Mouse (Mus musculus): ENCODE results near the gene Vsx1. TPM values are rescaled to one million over a fixed set of nuclear protein-coding genes. Genes with fewer than 3 reads are reported as not detected.

The Vsx1 gene
- polyA plus RNA-seq, 1 experiment = not detected

GRCm38 (mm10) chr2:150665534-150666451 lies 23.4 kb downstream of the Vsx1 start:
- Histone ChIP-seq H3K4me3 (replicated peaks; ENCODE audit: insufficient read depth, low read depth, low read length) (no peak overlapping the region), H3K27me3 (ENCODE audit: control insufficient read depth, insufficient read depth, low read length) (no peaks in the 10 kb centered on the region; the same call in 1 of the 2 replicates), H3K27ac (ENCODE audit: insufficient read depth, low read length) (no peak overlapping the region), H3K4me1 (ENCODE audit: control insufficient read depth, insufficient read depth, low read length) (no peaks in the 10 kb centered on the region)
- TF ChIP-seq CTCF (IDR thresholded peaks at IDR 0.05; ENCODE audit: borderline replicate concordance, insufficient read depth, low read depth, low read length) = no peak
- no peak for TF ChIP-seq POLR2A (IDR thresholded peaks at IDR 0.05; ENCODE audit: borderline replicate concordance, insufficient read depth, low read length)
- 62% methylated on average over 10 of the region's 10 CpGs for WGBS
- DNase-seq = no peak

- no peak overlapping the region for H3K27ac ChIP-seq (ENCODE audit: insufficient read depth, low read length)
Observed at GRCm38 (mm10) chr2:150665006-150665405, 24.2 kb downstream of the Vsx1 start.

GRCm38 (mm10) chr2:150664152-150664920 lies 24.8 kb downstream of the Vsx1 start:
- TF ChIP-seq POLR2A (IDR thresholded peaks at IDR 0.05; ENCODE audit: borderline replicate concordance, insufficient read depth, low read length) = no peak
- TF ChIP-seq CTCF (IDR thresholded peaks at IDR 0.05; ENCODE audit: borderline replicate concordance, insufficient read depth, low read depth, low read length) = no peak
- Histone ChIP-seq H3K27ac (ENCODE audit: insufficient read depth, low read length) (no peak overlapping the region), H3K4me1 (ENCODE audit: control insufficient read depth, insufficient read depth, low read length) (no peaks in the 10 kb centered on the region), H3K27me3 (ENCODE audit: control insufficient read depth, insufficient read depth, low read length) (no peaks in the 10 kb centered on the region; the same call in 1 of the 2 replicates), H3K4me3 (replicated peaks; ENCODE audit: insufficient read depth, low read depth, low read length) (no peak overlapping the region)
- no peak for DNase-seq
- 93% methylated on average over 5 of the region's 5 CpGs for WGBS

More at GRCm38 (mm10) chr2:150665006-150665405, 24.2 kb downstream of the Vsx1 start:
- Histone ChIP-seq H3K4me1 (ENCODE audit: control insufficient read depth, insufficient read depth, low read length) (no peaks in the 10 kb centered on the region), H3K4me3 (replicated peaks; ENCODE audit: insufficient read depth, low read depth, low read length) (no peak overlapping the region), H3K27me3 (ENCODE audit: control insufficient read depth, insufficient read depth, low read length) (no peaks in the 10 kb centered on the region; the same call in 1 of the 2 replicates)
- TF ChIP-seq CTCF (IDR thresholded peaks at IDR 0.05; ENCODE audit: borderline replicate concordance, insufficient read depth, low read depth, low read length) = no peak
- TF ChIP-seq POLR2A (IDR thresholded peaks at IDR 0.05; ENCODE audit: borderline replicate concordance, insufficient read depth, low read length) = no peak
- 79% methylated on average over 2 of the region's 2 CpGs for WGBS
- DNase-seq = no peak

GRCm38 (mm10) chr2:150663255-150663654 lies 25.9 kb downstream of the Vsx1 start:
- no peak for TF ChIP-seq CTCF (IDR thresholded peaks at IDR 0.05; ENCODE audit: borderline replicate concordance, insufficient read depth, low read depth, low read length)
- TF ChIP-seq POLR2A (IDR thresholded peaks at IDR 0.05; ENCODE audit: borderline replicate concordance, insufficient read depth, low read length) = no peak
- Histone ChIP-seq H3K4me3 (replicated peaks; ENCODE audit: insufficient read depth, low read depth, low read length) (no peak overlapping the region), H3K27me3 (ENCODE audit: control insufficient read depth, insufficient read depth, low read length) (no peaks in the 10 kb centered on the region; the same call in 1 of the 2 replicates), H3K4me1 (ENCODE audit: control insufficient read depth, insufficient read depth, low read length) (no peaks in the 10 kb centered on the region), H3K27ac (ENCODE audit: insufficient read depth, low read length) (no peak overlapping the region)
- peak in 1 of 2 experiments; percentile 14 for DNase-seq
- 21% methylated on average over 9 of the region's 9 CpGs for WGBS

- Histone ChIP-seq H3K27me3 (ENCODE audit: control insufficient read depth, insufficient read depth, low read length) (no peaks in the 10 kb centered on the region), H3K27ac (ENCODE audit: insufficient read depth, low read length) (no peak overlapping the region), H3K4me1 (ENCODE audit: control insufficient read depth, insufficient read depth, low read length) (no peaks in the 10 kb centered on the region), H3K4me3 (replicated peaks; ENCODE audit: insufficient read depth, low read depth, low read length) (no peak overlapping the region)
- 65% methylated on average over 2 of the region's 2 CpGs for WGBS
- DNase-seq = no peak
- TF ChIP-seq POLR2A (IDR thresholded peaks at IDR 0.05; ENCODE audit: borderline replicate concordance, insufficient read depth, low read length) = no peak
- no peak for TF ChIP-seq CTCF (IDR thresholded peaks at IDR 0.05; ENCODE audit: borderline replicate concordance, insufficient read depth, low read depth, low read length)
Observed at GRCm38 (mm10) chr2:150662007-150662406, 27.2 kb downstream of the Vsx1 start.

- 62% methylated on average over 5 of the region's 5 CpGs for WGBS
- Histone ChIP-seq H3K27ac (ENCODE audit: insufficient read depth, low read length) (no peak overlapping the region), H3K4me3 (replicated peaks; ENCODE audit: insufficient read depth, low read depth, low read length) (no peak overlapping the region), H3K4me1 (ENCODE audit: control insufficient read depth, insufficient read depth, low read length) (no peaks in the 10 kb centered on the region), H3K27me3 (ENCODE audit: control insufficient read depth, insufficient read depth, low read length) (no peaks in the 10 kb centered on the region)
- TF ChIP-seq POLR2A (IDR thresholded peaks at IDR 0.05; ENCODE audit: borderline replicate concordance, insufficient read depth, low read length) (no peak), CTCF (IDR thresholded peaks at IDR 0.05; ENCODE audit: borderline replicate concordance, insufficient read depth, low read depth, low read length) (no peak)
- no peak for DNase-seq
Observed at GRCm38 (mm10) chr2:150660668-150661451, 28.3 kb downstream of the Vsx1 start.

GRCm38 (mm10) chr2:150660049-150660448 lies 29.1 kb downstream of the Vsx1 start:
- no peak for DNase-seq
- no peak for TF ChIP-seq CTCF (IDR thresholded peaks at IDR 0.05; ENCODE audit: borderline replicate concordance, insufficient read depth, low read depth, low read length)
- no peak for TF ChIP-seq POLR2A (IDR thresholded peaks at IDR 0.05; ENCODE audit: borderline replicate concordance, insufficient read depth, low read length)
- 78% methylated on average over 4 of the region's 4 CpGs for WGBS
- Histone ChIP-seq H3K4me1 (ENCODE audit: control insufficient read depth, insufficient read depth, low read length) (no peaks in the 10 kb centered on the region), H3K27ac (ENCODE audit: insufficient read depth, low read length) (no peak overlapping the region), H3K27me3 (ENCODE audit: control insufficient read depth, insufficient read depth, low read length) (no peaks in the 10 kb centered on the region), H3K4me3 (replicated peaks; ENCODE audit: insufficient read depth, low read depth, low read length) (no peak overlapping the region)

All from cerebellum, adult 2 months (tissue).